Mouse (Mus musculus) hindbrain, embryonic 10.5 days (tissue): ENCODE measurements around the gene Tmem218. TPM values are rescaled to one million over a fixed set of nuclear protein-coding genes. Genes with fewer than 3 reads are reported as not detected.
A peak's percentile ranks its signal among the peaks of the same experiment; 100 is the strongest.

Experiments
- DNase-seq: peaks from one replicate; pipeline ENCODE4 v3.0.0-alpha.2; 2017; ENCODE audit warnings: low spot score
- H3K27ac ChIP-seq: fragments of 300-500 bp; sonication (generic); 2 replicates; pipeline ENCODE4 v1.5.1; 2016; ENCODE audit warnings: mild to moderate bottlenecking, moderate library complexity
- H3K27me3 ChIP-seq: fragments of 300-500 bp; sonication (generic); 2 replicates; pipeline ENCODE4 v1.6.1; 2016; ENCODE audit warnings: mild to moderate bottlenecking; ENCODE audit not compliant: poor library complexity, insufficient read depth, severe bottlenecking
- H3K36me3 ChIP-seq: fragments of 300-500 bp; sonication (generic); 2 replicates; pipeline ENCODE4 v1.6.1; 2016; ENCODE audit warnings: mild to moderate bottlenecking, moderate library complexity
- H3K4me1 ChIP-seq: fragments of 300-500 bp; sonication (generic); replicated peaks from 2 replicates; pipeline ENCODE4 v1.6.1; 2016; ENCODE audit warnings: mild to moderate bottlenecking
- H3K4me3 ChIP-seq: fragments of 300-500 bp; sonication (generic); 2 replicates; pipeline ENCODE4 v1.5.1; 2016; ENCODE audit warnings: mild to moderate bottlenecking, moderate library complexity
- H3K9me3 ChIP-seq: fragments of 300-500 bp; sonication (generic); 2 replicates; pipeline ENCODE4 v1.6.1; 2016; ENCODE audit warnings: mild to moderate bottlenecking, moderate library complexity
- WGBS: fragments of 180-500 bp; shearing (Covaris S2); methylation state at CpG from one replicate; pipeline ENCODE4 v1.1.7; 2016; 5-methylcytosine and 5-hydroxymethylcytosine counted together
- polyA plus RNA-seq: library from polyadenylated mRNA; unstranded; fragments of >200 nt; fragmentation: Nextera tagmentation; extraction: Ambion mirVana; gene quantifications from 2 replicates; pipeline ENCODE4 v1.2.1, GENCODE M21; 2016

The Tmem218 gene
- 14.0 and 14.4 TPM in 2 replicates for polyA plus RNA-seq

DNA sequence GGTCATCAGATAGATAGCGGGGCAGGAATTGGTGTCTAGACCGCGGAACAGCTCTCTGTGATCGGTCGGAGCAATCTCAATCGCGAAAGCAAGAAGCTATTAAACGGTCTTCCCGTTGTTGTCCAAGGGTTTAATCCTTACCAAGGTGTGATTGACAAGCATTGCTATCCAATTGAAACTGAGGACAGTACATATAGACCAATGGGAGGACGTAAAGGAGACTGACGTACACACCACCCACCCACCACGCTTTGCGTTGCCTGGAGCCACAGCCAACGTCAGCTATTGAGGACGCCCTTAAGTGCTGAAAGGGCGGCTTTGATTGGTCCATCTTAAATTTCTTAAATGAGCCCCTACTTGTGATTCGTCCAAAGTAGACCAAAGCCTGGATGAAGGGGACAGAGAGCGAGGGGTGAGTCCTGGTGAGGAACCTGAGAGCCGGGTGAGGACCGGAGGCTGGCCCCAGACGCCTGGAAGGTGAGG is at the start of gene Tmem218:
Gene Tmem218 (plus strand): TSS at position 295 of the 483 bp plus-strand sequence.
- Histone ChIP-seq H3K4me1 (peaks cover 26% of the 10 kb centered on the region), H3K27ac (peak within 1 kb of the TSS; percentile 94), H3K9me3 (no peaks in the 10 kb centered on the region), H3K27me3 (no peaks in the 10 kb centered on the region), H3K36me3 (no peaks in the 10 kb centered on the region), H3K4me3 (peak within 1 kb of the TSS; percentile 78)
- under 1% methylated on average over 21 of the region's 21 CpGs for WGBS
- DNase-seq = peak; percentile 94

GRCm38 (mm10) chr9:37160686-37161085 is 47.3 kb upstream of the Tmem218 start:
- Histone ChIP-seq H3K27ac (no peak overlapping the region), H3K9me3 (no peaks in the 10 kb centered on the region), H3K4me3 (no peak overlapping the region), H3K36me3 (no peaks in the 10 kb centered on the region), H3K4me1 (peaks cover 8% of the 10 kb centered on the region), H3K27me3 (no peaks in the 10 kb centered on the region)
- 87% methylated on average over 2 of the region's 2 CpGs for WGBS
- DNase-seq = no peak

- Histone ChIP-seq H3K27me3 (no peaks in the 10 kb centered on the region), H3K36me3 (no peaks in the 10 kb centered on the region), H3K27ac (no peak overlapping the region), H3K9me3 (no peaks in the 10 kb centered on the region), H3K4me3 (no peak overlapping the region), H3K4me1 (0 out of 2 replicates have a peak, but pooled peaks cover 4% of the 10 kb centered on the region)
- 75% methylated on average over 2 of the region's 2 CpGs for WGBS
- peak; percentile 38 for DNase-seq
Measured at GRCm38 (mm10) chr9:37166899-37167298, 41.1 kb upstream of the Tmem218 start.

DNA sequence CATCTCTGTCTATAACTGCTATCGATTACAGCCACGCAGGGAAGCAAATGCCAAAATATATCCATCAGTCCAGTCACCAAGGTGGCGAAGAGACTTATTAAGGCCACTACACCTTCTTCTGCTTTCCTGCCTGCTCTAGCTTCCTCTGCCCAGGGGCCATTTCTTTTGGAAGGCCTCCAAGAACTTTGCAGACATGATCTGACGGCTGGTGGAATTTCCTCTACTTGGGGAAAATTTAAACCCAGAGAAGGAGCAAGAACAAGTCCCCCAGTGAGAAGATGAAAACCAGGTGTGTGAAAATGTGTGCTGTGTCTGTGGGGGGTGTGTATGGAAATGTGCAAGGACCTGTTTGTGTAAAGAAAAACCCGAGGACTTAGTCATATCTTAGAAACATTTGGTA is 34.6 kb upstream of the Tmem218 start:
- no peaks in the 10 kb centered on the region for H3K9me3 ChIP-seq
- H3K27me3 ChIP-seq = peaks cover 9% of the 10 kb centered on the region
- no peak overlapping the region for H3K27ac ChIP-seq
- peaks cover 29% of the 10 kb centered on the region for H3K4me1 ChIP-seq
- 69% methylated on average over 5 of the region's 5 CpGs for WGBS
- no peak overlapping the region for H3K4me3 ChIP-seq
- DNase-seq = no peak
- H3K36me3 ChIP-seq = no peaks in the 10 kb centered on the region

DNA sequence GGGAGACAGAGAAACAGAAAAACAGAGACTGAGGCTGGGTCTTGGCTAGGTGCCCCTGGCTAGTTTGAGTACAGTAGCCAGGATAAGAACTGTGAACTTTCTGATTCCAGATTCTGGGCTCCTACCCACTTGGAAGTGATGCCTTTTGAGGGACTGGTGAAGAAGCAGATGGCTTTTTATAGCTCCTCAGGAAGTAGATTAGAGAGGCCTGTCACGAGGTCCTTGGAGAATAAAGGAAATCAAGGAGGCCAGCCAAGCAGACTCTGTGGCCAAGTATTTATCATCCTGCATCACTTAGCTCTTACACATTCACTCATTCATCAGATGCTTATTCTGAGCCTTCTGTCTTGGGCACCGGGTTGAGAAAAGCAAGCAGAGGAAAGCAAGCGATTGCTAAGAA is 32.0 kb upstream of the Tmem218 start:
- peaks cover 50% of the 10 kb centered on the region for H3K4me1 ChIP-seq

GRCm38 (mm10) chr9:37177107-37177506 is 30.9 kb upstream of the Tmem218 start:
- DNase-seq = peak; percentile 79
- Histone ChIP-seq H3K9me3 (no peaks in the 10 kb centered on the region), H3K27me3 (peaks cover 9% of the 10 kb centered on the region), H3K36me3 (no peaks in the 10 kb centered on the region), H3K4me1 (peaks cover 56% of the 10 kb centered on the region), H3K4me3 (peak overlapping the region; percentile 24; the same call in 1 of the 2 replicates), H3K27ac (peak overlapping the region; percentile 88)
- 2% methylated on average over 5 of the region's 5 CpGs for WGBS

More for the DNA sequence above, 32.0 kb upstream of the Tmem218 start:
- Histone ChIP-seq H3K27ac (no peak overlapping the region), H3K36me3 (no peaks in the 10 kb centered on the region), H3K9me3 (no peaks in the 10 kb centered on the region), H3K27me3 (peaks cover 9% of the 10 kb centered on the region), H3K4me3 (no peak overlapping the region)
- 82% methylated on average over 3 of the region's 3 CpGs for WGBS
- DNase-seq = no peak

- Histone ChIP-seq H3K4me3 (peak overlapping the region; percentile 24; the same call in 1 of the 2 replicates), H3K9me3 (no peaks in the 10 kb centered on the region), H3K27me3 (peaks cover 9% of the 10 kb centered on the region), H3K27ac (peak overlapping the region; percentile 88), H3K36me3 (no peaks in the 10 kb centered on the region), H3K4me1 (peaks cover 52% of the 10 kb centered on the region)
- WGBS = 47% methylated on average over 8 of the region's 8 CpGs
- DNase-seq = peak; percentile 11
Measured at GRCm38 (mm10) chr9:37177551-37177950, 30.5 kb upstream of the Tmem218 start.

GRCm38 (mm10) chr9:37178911-37179310 is 29.1 kb upstream of the Tmem218 start:
- no peaks in the 10 kb centered on the region for H3K9me3 ChIP-seq
- DNase-seq = peak; percentile 56
- H3K4me1 ChIP-seq = peaks cover 54% of the 10 kb centered on the region
- H3K27me3 ChIP-seq = peaks cover 9% of the 10 kb centered on the region
- 20% methylated on average over 4 of the region's 4 CpGs for WGBS
- H3K36me3 ChIP-seq = no peaks in the 10 kb centered on the region
- H3K27ac ChIP-seq = peak overlapping the region; percentile 88
- no peak overlapping the region for H3K4me3 ChIP-seq

DNA sequence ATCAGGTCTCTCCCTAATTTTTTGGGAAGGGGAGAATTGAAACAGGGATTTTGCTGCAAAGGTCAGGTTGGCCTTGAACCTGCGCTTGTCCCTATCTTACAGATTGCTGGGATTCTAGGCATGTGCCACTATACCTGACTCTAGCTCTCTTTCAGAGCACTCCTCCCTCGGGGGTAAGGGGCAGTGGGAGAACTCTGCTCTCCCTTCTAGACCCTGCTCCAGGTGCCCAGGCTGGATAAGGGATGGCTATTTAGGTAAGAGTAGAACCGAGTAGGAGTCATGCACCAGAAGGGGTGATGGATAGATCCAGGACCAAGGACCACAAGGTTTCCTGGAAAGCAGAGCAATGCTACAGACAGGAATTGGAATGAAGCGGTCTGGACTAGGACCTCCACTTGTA is 28.4 kb upstream of the Tmem218 start:
- H3K27ac ChIP-seq = peak overlapping the region; percentile 88
- no peak for DNase-seq

DNA sequence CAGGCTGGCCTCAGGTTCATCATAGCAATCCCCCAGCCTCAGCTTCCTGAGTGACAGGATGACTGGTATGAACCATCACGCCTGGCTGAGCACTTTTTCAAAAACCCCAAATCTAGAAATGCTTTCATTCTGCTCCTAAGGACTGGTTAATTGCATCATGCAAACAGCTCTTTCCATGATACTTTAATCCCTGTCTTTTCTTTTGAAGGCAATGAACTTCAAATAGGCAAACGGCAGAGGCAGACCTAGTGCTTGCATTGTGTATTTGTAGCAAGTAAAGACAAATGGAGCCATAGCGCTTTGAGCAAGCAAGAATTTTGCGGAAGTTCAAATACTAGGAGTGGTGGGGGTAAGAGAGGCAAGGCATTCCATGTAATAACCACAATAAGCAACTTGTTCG is 26.4 kb upstream of the Tmem218 start:
- WGBS = 75% methylated on average over 5 of the region's 5 CpGs
- Histone ChIP-seq H3K9me3 (no peaks in the 10 kb centered on the region), H3K36me3 (no peaks in the 10 kb centered on the region), H3K27me3 (no peaks in the 10 kb centered on the region; the same call in 1 of the 2 replicates), H3K27ac (no peak overlapping the region), H3K4me3 (no peak overlapping the region), H3K4me1 (peaks cover 54% of the 10 kb centered on the region)
- no peak for DNase-seq

More for the DNA sequence above, 28.4 kb upstream of the Tmem218 start:
- H3K4me1 ChIP-seq = peaks cover 54% of the 10 kb centered on the region
- H3K4me3 ChIP-seq = no peak overlapping the region
- 87% methylated on average over 4 of the region's 4 CpGs for WGBS
- H3K36me3 ChIP-seq = no peaks in the 10 kb centered on the region
- H3K9me3 ChIP-seq = no peaks in the 10 kb centered on the region
- H3K27me3 ChIP-seq = peaks cover 7% of the 10 kb centered on the region

DNA sequence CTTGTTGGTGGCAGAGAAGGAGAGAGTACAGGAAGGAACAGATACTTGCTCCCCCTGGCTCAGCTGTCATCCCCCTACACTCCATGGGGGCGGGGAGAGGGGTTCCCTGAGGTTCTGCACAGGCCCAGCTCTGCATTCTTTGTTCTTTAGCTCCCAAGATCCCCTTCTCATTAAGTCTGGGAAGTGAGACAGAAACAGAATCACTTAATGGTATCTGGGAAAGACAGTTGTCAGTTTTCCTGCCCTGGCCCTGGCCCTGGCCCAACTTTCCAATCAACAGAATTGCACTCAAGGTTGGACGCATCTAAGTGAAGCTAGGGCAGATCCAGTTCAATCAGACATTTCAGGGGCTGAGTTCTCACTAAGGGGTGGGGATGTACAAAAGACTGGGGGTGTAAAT is 24.8 kb upstream of the Tmem218 start:
- no peaks in the 10 kb centered on the region for H3K36me3 ChIP-seq
- no peak overlapping the region for H3K4me3 ChIP-seq
- no peak for DNase-seq
- H3K9me3 ChIP-seq = no peaks in the 10 kb centered on the region
- H3K27ac ChIP-seq = no peak overlapping the region
- no peaks in the 10 kb centered on the region; the same call in 1 of the 2 replicates for H3K27me3 ChIP-seq
- peaks cover 38% of the 10 kb centered on the region for H3K4me1 ChIP-seq
- WGBS = 82% methylated on average over 2 of the region's 2 CpGs

DNA sequence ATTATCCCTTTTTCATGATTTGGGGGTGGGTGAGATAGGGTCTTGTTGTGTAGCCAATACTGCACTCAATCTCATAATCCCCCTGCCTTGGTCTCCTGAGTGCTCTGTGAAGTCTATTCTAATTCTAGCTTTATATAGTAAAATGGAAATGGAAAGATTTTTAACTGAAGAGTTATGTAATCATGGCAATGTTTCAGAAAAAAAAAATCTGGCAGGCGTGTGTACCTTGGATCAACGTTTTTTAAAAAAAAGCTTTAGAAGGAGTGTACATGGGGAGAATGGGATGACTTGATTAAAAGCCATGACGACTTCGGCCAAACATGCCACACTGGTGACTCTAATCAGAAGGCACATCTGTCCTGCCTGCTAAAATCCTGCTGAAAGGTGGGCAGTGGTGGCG is 20.6 kb upstream of the Tmem218 start:
- Histone ChIP-seq H3K9me3 (peaks cover 7% of the 10 kb centered on the region; the same call in 1 of the 2 replicates), H3K4me3 (no peak overlapping the region), H3K4me1 (0 out of 2 replicates have a peak, but pooled peaks cover 3% of the 10 kb centered on the region), H3K27ac (no peak overlapping the region), H3K36me3 (no peaks in the 10 kb centered on the region), H3K27me3 (no peaks in the 10 kb centered on the region)
- DNase-seq = no peak
- WGBS = 93% methylated on average over 5 of the region's 5 CpGs

DNA sequence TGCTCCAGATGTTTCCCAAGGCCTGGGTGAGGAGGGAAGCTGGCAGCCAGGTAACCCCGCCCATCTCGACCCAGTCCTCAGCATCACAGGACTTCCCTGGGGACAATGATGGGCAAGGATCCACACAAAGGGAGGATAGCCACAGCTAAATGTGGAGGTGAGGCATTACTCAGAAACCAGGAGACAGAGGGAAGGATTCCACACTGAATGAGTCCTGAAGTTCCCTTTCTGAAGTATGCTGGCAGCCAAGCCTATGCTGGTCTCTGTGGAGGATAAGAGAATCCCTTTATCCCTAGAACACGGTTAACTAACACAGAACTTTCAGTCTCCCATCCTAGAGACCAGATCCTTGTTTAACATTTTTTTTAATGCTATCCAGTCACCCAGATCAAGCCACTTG is 20.0 kb upstream of the Tmem218 start:
- WGBS = 87% methylated on average over 3 of the region's 3 CpGs
- no peaks in the 10 kb centered on the region for H3K27me3 ChIP-seq
- no peak for DNase-seq
- peaks cover 7% of the 10 kb centered on the region; the same call in 1 of the 2 replicates for H3K9me3 ChIP-seq
- H3K4me3 ChIP-seq = no peak overlapping the region
- no peak overlapping the region for H3K27ac ChIP-seq
- H3K36me3 ChIP-seq = no peaks in the 10 kb centered on the region
- H3K4me1 ChIP-seq = 0 out of 2 replicates have a peak, but pooled peaks cover 2% of the 10 kb centered on the region
